Mouse (Mus musculus) heart, embryonic 13.5 days (tissue): Measurements from ENCODE around the gene Pten. TPM values are rescaled to one million over a fixed set of nuclear protein-coding genes. Genes with fewer than 3 reads are reported as not detected.
"Not testable (repeated sequence)": the region's sequence is repeated elsewhere in the genome, so short reads cannot be mapped to it uniquely, and the experiment has no call there.

ENCODE experiments used
- ATAC-seq: fragments of 200-750 bp; cut with Nextera tagmentation; 2 replicates; pipeline ENCODE4 v1.8.0; 2017; ENCODE audit warnings: moderate TSS enrichment; ENCODE audit not compliant: insufficient number of reproducible peaks, low FRiP score, low TSS enrichment; ENCODE audit errors: extremely low read depth
- H3K27ac ChIP-seq: fragments of 300-500 bp; sonication (generic); replicated peaks from 2 replicates; pipeline ENCODE4 v1.5.1; 2015; ENCODE audit warnings: moderate library complexity, mild to moderate bottlenecking, inconsistent platforms
- H3K27me3 ChIP-seq: fragments of 300-500 bp; sonication (generic); replicated peaks from 2 replicates; pipeline ENCODE4 v1.6.1; 2015; ENCODE audit warnings: mild to moderate bottlenecking, inconsistent platforms
- H3K36me3 ChIP-seq: fragments of 300-500 bp; sonication (generic); 2 replicates; pipeline ENCODE4 v1.6.1; 2015; ENCODE audit warnings: mild to moderate bottlenecking, inconsistent platforms
- H3K4me1 ChIP-seq: fragments of 300-500 bp; sonication (generic); 2 replicates; pipeline ENCODE4 v1.6.1; 2015; ENCODE audit warnings: inconsistent platforms
- H3K4me2 ChIP-seq: fragments of 300-500 bp; sonication (generic); 2 replicates; pipeline ENCODE4 v1.6.1; 2015; ENCODE audit warnings: inconsistent platforms, mild to moderate bottlenecking, moderate library complexity
- H3K4me3 ChIP-seq: fragments of 300-500 bp; sonication (generic); 2 replicates; pipeline ENCODE4 v1.5.1; 2015; ENCODE audit warnings: moderate library complexity, mild to moderate bottlenecking, inconsistent platforms
- H3K9ac ChIP-seq: fragments of 300-500 bp; sonication (generic); 2 replicates; pipeline ENCODE4 v1.6.1; 2015; ENCODE audit warnings: inconsistent platforms, mild to moderate bottlenecking, moderate library complexity
- H3K9me3 ChIP-seq: fragments of 300-500 bp; sonication (generic); 2 replicates; pipeline ENCODE4 v1.6.1; 2016; ENCODE audit warnings: inconsistent platforms
- WGBS: fragments of 180-500 bp; shearing (Covaris S2); methylation state at CpG from one replicate; pipeline ENCODE4 v1.1.7; 2015; ENCODE audit warnings: mixed read lengths; 5-methylcytosine and 5-hydroxymethylcytosine counted together
- polyA plus RNA-seq: library from polyadenylated mRNA; unstranded; fragments of >200 nt; fragmentation: Nextera tagmentation; extraction: Ambion mirVana; gene quantifications from 2 replicates; pipeline ENCODE4 v1.2.1, GENCODE M21; 2015

The Pten gene
- polyA plus RNA-seq, 1 experiment from 2014 or later = 3.9 TPM

DNA sequence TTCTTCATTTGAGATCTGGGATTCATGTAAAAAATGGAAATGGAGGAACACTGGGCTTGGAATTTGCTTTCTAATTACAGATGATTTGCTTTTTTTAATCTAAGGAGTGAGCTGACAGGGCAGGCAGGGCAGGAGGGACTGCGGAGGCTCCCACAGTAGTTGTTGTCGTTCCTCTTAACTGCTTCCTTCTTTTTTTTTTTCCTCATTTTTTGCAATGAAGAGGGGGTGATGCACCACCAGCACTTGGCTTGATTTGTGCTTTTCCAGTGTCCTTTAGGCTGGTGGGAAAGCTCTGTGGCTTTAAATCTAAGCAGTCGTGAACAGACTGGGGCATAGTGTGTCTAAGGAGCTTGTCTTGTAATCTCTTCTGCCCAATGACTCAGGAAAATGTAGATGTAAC, 21.8 kb downstream of the Pten start:
- Histone ChIP-seq H3K4me3 (no peak overlapping the region), H3K36me3 (no peaks in the 10 kb centered on the region), H3K27me3 (no peaks in the 10 kb centered on the region), H3K4me2 (no peak overlapping the region), H3K9me3 (no peaks in the 10 kb centered on the region), H3K9ac (no peak overlapping the region), H3K4me1 (peaks cover 10% of the 10 kb centered on the region), H3K27ac (no peak overlapping the region)
- 59% methylated on average over 3 of the region's 3 CpGs for WGBS
- ATAC-seq = no peak

GRCm38 (mm10) chr19:32781305-32782071, 24.2 kb downstream of the Pten start:
- no peak overlapping the region for H3K27ac ChIP-seq
- no peak for ATAC-seq
- H3K9me3 ChIP-seq = no peaks in the 10 kb centered on the region
- H3K4me3 ChIP-seq = no peak overlapping the region
- WGBS = 89% methylated on average over 5 of the region's 5 CpGs
- H3K27me3 ChIP-seq = no peaks in the 10 kb centered on the region
- peaks cover 10% of the 10 kb centered on the region for H3K4me1 ChIP-seq
- no peak overlapping the region for H3K4me2 ChIP-seq
- no peak overlapping the region for H3K9ac ChIP-seq
- peaks cover 6% of the 10 kb centered on the region for H3K36me3 ChIP-seq

DNA sequence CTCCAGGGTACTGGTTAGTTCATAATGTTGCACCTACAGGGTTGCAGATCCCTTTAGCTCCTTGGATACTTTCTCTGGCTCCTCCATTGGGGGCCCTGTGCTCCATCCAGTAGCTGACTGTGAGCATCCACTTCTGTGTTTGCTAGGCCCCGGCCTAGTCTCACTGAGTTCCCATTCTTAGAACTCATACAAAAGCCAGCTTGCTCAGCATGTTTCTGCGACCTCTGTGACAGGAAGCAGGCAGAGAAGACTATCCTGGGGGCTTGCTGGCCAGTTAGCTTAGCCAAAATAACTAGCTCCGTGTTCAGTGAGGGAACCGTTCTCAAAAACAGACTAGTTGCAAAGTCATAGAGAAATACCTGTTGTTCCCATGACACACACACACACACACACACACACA, 30.1 kb downstream of the Pten start:
- H3K27ac ChIP-seq, H3K27me3 ChIP-seq, H3K4me2 ChIP-seq, ATAC-seq, H3K36me3 ChIP-seq, H3K9me3 ChIP-seq, H3K4me3 ChIP-seq, H3K9ac ChIP-seq: not testable (repeated sequence)
- H3K4me1 ChIP-seq = peaks cover 36% of the 10 kb centered on the region
- 47% methylated on average over 4 of the region's 4 CpGs for WGBS

DNA sequence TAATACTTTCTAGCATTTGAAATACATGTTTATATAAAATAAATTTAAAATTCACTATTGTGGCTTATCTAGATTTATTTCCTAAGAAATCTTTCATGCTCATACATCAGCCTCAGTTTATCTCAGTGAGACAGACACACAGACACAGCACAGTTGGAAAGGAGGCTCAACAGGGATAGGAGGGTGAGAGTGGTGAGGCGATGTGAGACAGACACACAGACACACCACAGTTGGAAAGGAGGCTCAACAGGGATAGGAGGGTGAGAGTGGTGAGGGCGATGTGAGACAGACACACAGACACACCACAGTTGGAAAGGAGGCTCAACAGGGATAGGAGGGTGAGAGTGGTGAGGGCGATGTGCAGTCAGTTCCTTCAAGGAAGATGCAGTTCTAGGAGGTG, 30.7 kb downstream of the Pten start:
- 80% methylated on average over 3 of the region's 3 CpGs for WGBS
- H3K27ac ChIP-seq, H3K9me3 ChIP-seq, H3K4me3 ChIP-seq, H3K27me3 ChIP-seq, H3K4me2 ChIP-seq, ATAC-seq, H3K9ac ChIP-seq, H3K36me3 ChIP-seq: not testable (repeated sequence)
- peaks cover 40% of the 10 kb centered on the region for H3K4me1 ChIP-seq

DNA sequence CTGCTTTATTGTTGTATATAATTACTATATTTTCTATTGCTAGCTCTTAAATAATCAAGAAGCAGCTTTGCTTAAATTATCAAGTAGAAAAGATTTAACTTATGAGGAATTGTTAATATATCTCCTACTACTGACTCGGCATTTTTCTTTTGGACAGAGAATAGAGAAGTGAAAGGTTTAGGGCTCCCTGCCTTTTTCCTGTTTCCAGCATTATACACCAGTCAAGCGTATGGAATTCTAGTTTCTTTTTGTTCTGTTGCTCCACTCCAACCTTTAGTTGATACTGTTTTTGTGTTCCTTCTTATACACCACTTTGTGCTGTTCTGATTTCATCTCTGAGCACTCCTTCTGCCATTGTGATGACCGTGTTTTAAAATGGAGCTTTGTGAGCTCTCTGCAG, 32.2 kb downstream of the Pten start:
- ATAC-seq = no peak

DNA sequence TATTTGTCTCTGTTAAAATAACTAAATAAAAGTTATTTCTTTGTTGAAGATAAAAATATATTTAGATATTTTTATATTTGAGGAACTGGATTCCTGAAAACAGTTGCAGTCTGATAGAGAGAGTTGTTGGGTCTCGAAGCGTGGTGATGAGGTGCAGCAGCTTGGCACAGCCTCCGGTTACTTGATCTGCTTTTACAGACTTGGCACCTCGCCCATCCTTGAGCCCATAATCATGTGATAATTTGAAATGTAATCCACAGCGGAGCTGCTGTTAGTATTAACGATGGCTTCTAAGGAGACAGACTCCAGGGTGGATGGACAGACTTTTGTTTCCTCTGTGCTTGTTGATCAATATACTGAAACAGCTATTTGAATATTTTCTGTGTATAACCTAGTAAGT, 35.3 kb downstream of the Pten start:
- 16% methylated on average over 6 of the region's 6 CpGs for WGBS
- ATAC-seq = no peak

More for the DNA sequence above, 32.2 kb downstream of the Pten start:
- 80% methylated on average over 3 of the region's 3 CpGs for WGBS
- Histone ChIP-seq H3K27ac (peak overlapping the region; percentile 56), H3K4me3 (no peak overlapping the region), H3K4me1 (peaks cover 53% of the 10 kb centered on the region), H3K4me2 (peak overlapping the region; percentile 24), H3K36me3 (peaks cover 6% of the 10 kb centered on the region), H3K9ac (no peak overlapping the region), H3K9me3 (no peaks in the 10 kb centered on the region), H3K27me3 (no peaks in the 10 kb centered on the region)

DNA sequence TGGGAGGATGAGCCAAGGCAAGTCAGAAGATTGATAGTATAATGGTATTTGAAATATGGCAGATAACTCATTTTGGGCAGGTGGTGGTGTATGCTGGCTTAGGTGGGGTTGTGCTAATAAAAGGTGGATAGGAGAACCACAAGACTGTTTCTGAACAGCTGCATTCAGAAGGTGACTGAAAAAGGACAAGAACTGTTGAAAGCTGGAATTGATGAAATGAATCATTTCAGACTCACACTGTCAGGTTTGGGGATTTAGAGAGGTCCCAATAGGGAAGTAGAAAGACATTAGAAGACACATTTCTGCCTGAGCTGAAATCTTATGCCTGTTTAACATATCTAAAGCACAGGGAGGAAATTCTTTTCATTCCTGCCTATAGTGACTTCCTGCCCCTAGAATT, 36.6 kb downstream of the Pten start:
- no peak overlapping the region for H3K4me3 ChIP-seq
- H3K4me1 ChIP-seq = peaks cover 46% of the 10 kb centered on the region
- no peak for ATAC-seq
- H3K27me3 ChIP-seq = no peaks in the 10 kb centered on the region
- no peak overlapping the region for H3K27ac ChIP-seq
- no peaks in the 10 kb centered on the region for H3K9me3 ChIP-seq
- H3K4me2 ChIP-seq = no peak overlapping the region
- H3K9ac ChIP-seq = no peak overlapping the region
- H3K36me3 ChIP-seq = 0 out of 2 replicates have a peak, but pooled peaks cover 5% of the 10 kb centered on the region

More for the DNA sequence above, 35.3 kb downstream of the Pten start:
- H3K9ac ChIP-seq = no peak overlapping the region
- no peaks in the 10 kb centered on the region for H3K9me3 ChIP-seq
- H3K27me3 ChIP-seq = no peaks in the 10 kb centered on the region
- H3K4me1 ChIP-seq = peaks cover 54% of the 10 kb centered on the region
- H3K27ac ChIP-seq = no peak overlapping the region
- no peaks in the 10 kb centered on the region for H3K36me3 ChIP-seq
- peak overlapping the region; percentile 32 for H3K4me2 ChIP-seq
- no peak overlapping the region for H3K4me3 ChIP-seq

DNA sequence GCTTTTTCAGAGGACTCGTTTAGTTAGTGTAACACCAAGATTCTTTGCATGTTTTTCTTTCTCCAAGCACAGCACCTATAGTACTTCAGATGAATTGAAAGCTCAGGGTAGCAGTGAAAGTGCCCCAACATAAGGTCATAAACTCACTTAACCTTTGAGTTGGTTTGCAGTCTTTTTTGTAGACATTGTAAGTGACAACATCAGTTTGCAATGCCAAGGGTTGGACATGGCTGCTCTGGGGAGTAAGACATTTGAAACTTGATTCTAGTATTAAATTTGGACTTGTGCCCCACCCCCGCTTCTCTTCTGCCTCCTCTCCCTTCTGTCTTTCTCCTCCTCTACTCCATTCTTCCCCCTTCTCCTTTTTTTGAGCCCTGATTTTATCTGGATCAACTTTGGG, 43.3 kb downstream of the Pten start:
- no peaks in the 10 kb centered on the region for H3K9me3 ChIP-seq
- peaks cover 30% of the 10 kb centered on the region for H3K36me3 ChIP-seq
- no peak overlapping the region for H3K4me2 ChIP-seq
- H3K4me1 ChIP-seq = 0 out of 2 replicates have a peak, but pooled peaks cover 3% of the 10 kb centered on the region
- H3K4me3 ChIP-seq = no peak overlapping the region
- no peaks in the 10 kb centered on the region for H3K27me3 ChIP-seq
- no peak overlapping the region for H3K9ac ChIP-seq
- 79% methylated on average over 2 of the region's 2 CpGs for WGBS
- no peak overlapping the region for H3K27ac ChIP-seq
- no peak for ATAC-seq

GRCm38 (mm10) chr19:32804703-32805102, 47.4 kb downstream of the Pten start:
- H3K27ac ChIP-seq = no peak overlapping the region
- H3K9ac ChIP-seq = no peak overlapping the region
- no peaks in the 10 kb centered on the region; the same call in 1 of the 2 replicates for H3K4me1 ChIP-seq
- no peaks in the 10 kb centered on the region for H3K27me3 ChIP-seq
- WGBS = 77% methylated on average over 4 of the region's 4 CpGs
- peaks cover 24% of the 10 kb centered on the region for H3K36me3 ChIP-seq
- H3K4me2 ChIP-seq = no peak overlapping the region
- no peaks in the 10 kb centered on the region for H3K9me3 ChIP-seq
- ATAC-seq = no peak
- H3K4me3 ChIP-seq = no peak overlapping the region

DNA sequence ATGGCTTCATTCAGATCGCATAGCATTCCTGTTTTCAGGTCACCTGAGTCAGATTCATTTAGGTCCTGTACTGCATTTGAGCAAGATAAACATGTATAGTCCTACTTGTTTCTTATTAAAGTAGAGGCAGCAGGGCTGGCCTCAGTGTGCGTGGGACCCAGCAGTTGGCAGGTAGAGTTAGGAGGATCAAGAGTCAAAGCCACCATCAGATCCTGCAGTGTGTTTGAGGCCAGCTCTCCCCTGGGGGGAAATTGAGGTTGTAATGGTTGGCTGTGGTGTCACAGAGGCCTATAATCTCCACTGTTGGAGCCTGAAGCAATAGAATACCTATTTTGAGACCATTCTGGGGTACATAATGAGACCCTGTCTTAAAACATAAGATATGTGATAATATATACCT, 50.3 kb downstream of the Pten start:
- no peak overlapping the region for H3K9ac ChIP-seq
- ATAC-seq = no peak
- H3K4me2 ChIP-seq = no peak overlapping the region
- 96% methylated on average over 2 of the region's 2 CpGs for WGBS
- no peak overlapping the region for H3K27ac ChIP-seq
- peaks cover 8% of the 10 kb centered on the region for H3K36me3 ChIP-seq
- H3K9me3 ChIP-seq = no peaks in the 10 kb centered on the region
- no peak overlapping the region for H3K4me3 ChIP-seq
- H3K27me3 ChIP-seq = no peaks in the 10 kb centered on the region
- H3K4me1 ChIP-seq = no peaks in the 10 kb centered on the region; the same call in 1 of the 2 replicates

GRCm38 (mm10) chr19:32808690-32809089, 51.4 kb downstream of the Pten start:
- H3K9ac ChIP-seq = no peak overlapping the region
- WGBS = 86% methylated on average over 6 of the region's 6 CpGs
- no peak overlapping the region for H3K27ac ChIP-seq
- no peak overlapping the region for H3K4me3 ChIP-seq
- H3K27me3 ChIP-seq = no peaks in the 10 kb centered on the region
- H3K9me3 ChIP-seq = no peaks in the 10 kb centered on the region
- H3K4me2 ChIP-seq = no peak overlapping the region
- ATAC-seq = no peak
- peaks cover 11% of the 10 kb centered on the region for H3K36me3 ChIP-seq
- H3K4me1 ChIP-seq = no peaks in the 10 kb centered on the region; the same call in 1 of the 2 replicates

GRCm38 (mm10) chr19:32809117-32809516, 51.8 kb downstream of the Pten start:
- no peak for ATAC-seq
- WGBS = 89% methylated on average over 3 of the region's 3 CpGs
- H3K4me2 ChIP-seq = no peak overlapping the region

More at GRCm38 (mm10) chr19:32809117-32809516, 51.8 kb downstream of the Pten start:
- no peak overlapping the region for H3K4me3 ChIP-seq
- H3K36me3 ChIP-seq = peaks cover 9% of the 10 kb centered on the region
- no peaks in the 10 kb centered on the region for H3K9me3 ChIP-seq
- H3K9ac ChIP-seq = no peak overlapping the region
- H3K4me1 ChIP-seq = no peaks in the 10 kb centered on the region; the same call in 1 of the 2 replicates
- H3K27ac ChIP-seq = no peak overlapping the region
- H3K27me3 ChIP-seq = no peaks in the 10 kb centered on the region
